Mouse (Mus musculus) spleen, postnatal 36 days (tissue): ENCODE measurements around the gene Tjp3.
"Not testable (repeated sequence)": the region's sequence is repeated elsewhere in the genome, so short reads cannot be mapped to it uniquely, and the experiment has no call there.

Source experiments
- DNase-seq, 2 experiments: peaks; one replicate each; pipeline ENCODE4 v3.0.0; 2022; ENCODE audit warnings: low spot score in 2 of 2, mixed read lengths in 1 of 2

Tjp3 gene

GRCm38 (mm10) chr10:81232580-81233225, 58.7 kb downstream of the Tjp3 start, which contains the start of gene Zfr2:
Gene Zfr2, plus strand, starts transcription at chr10:81233155.
- peak; percentile 90 to 93 for DNase-seq

GRCm38 (mm10) chr10:81231436-81231835, 59.9 kb downstream of the Tjp3 start:
- no peak for DNase-seq

- no peak for DNase-seq
Observed at GRCm38 (mm10) chr10:81230438-81231332, 60.7 kb downstream of the Tjp3 start, which contains the start of gene Atcay. Gene Atcay, minus strand, starts transcription at chr10:81230833.

GRCm38 (mm10) chr10:81229735-81230437, 61.5 kb downstream of the Tjp3 start:
- DNase-seq = no peak

- not testable (repeated sequence) for DNase-seq
Observed at GRCm38 (mm10) chr10:81223731-81224130, 67.7 kb downstream of the Tjp3 start.
